Mouse (Mus musculus) telencephalon, adult 2 months (tissue): Measurements from ENCODE around the gene Tmem151b.

ENCODE experiments used
- DNase-seq: peaks from one replicate; pipeline ENCODE4 v3.0.0-alpha.2; 2011; ENCODE audit warnings: low read depth, low spot score

Tmem151b gene

DNA sequence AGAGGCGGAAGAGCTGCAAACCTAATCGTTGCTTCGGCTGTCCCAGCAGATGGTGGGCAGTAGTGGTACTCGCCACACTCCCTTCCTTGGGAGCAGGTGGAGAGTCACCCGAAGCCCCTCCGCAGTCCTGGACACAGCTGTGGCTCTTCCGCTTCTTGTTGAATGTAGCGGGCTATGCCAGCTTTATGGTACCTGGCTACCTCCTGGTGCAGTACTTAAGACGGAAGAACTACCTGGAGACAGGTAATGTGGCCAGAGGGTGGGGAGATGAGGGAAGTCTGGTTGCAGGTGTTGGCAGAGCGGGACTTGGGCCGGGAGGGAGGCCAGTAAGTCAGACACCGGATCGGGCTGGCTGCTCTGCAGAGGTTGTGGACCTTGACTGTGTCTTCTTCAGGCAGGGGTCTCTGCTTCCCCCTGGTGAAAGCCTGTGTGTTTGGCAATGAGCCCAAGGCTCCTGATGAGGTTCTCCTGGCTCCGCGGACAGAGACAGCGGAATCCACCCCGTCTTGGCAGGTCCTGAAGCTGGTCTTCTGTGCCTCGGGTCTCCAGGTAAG, 15.1 kb upstream of the Tmem151b start:
- no peak for DNase-seq

DNA sequence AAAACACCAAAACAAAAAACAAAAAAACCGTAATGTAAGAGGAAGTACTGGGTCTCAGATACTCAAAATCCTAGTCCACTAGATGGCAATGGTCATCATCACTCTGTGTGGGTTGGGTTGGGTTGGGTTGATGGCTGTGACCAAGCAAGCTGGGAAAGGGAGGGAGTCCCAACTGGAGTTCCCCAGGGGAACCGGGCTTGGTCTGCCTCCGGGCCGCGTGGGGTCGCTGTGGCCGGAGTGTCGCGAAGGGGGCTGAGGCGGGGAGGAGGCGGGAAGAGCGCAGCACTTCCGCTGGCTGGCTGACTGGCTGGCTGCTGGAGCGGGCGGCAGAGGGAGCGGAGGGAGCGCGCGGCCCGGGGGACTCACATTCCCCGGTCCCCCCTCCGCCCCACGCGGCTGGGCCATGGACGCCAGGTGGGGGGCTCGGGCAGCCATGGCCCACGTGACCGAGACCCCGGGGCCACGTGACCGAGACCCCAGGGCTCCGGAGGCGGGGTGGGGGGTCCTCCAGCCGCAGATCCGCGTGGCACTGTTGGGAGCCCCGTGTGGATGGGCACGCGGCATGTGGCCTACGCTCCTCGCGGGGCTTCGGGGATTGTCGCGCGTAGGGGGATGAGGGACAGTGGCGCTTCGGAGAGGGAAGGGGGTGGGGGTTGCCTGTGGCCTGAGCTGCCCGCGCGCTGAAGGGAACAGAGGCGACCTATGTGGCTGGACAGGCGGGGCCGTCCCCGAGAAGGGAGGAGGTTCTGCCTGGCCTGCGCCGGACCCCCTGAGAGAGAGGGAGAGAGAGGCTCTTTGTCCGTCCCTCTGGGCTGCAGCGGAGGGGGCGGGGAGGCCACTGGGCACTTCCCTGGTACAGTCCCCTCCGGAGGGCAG, 14.4 kb upstream of the Tmem151b start, which contains the start of gene Slc35b2:
Gene Slc35b2 (plus strand): TSS at position 220 of the 876 bp plus-strand sequence.
- DNase-seq, result peak; percentile 81

DNA sequence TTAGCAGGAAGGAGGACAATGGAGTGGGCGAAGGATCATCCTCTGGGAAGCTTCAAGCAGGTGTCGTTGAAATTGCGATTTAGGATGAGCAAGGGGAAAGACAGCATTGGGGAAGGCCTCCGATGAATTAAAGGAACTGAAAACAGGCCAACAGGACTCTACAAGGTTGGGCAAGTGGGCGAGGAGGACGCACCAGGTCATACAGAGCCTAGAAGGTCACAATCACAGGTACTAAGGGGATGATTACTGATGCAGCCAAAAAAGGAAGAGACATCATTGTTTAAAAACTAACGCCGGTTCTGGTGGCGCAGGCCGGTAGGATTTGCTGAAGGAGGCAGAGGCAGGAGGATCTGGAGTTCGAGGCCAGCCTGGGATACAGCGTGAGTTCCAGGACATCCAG, 13.7 kb upstream of the Tmem151b start:
- DNase-seq, result no peak

DNA sequence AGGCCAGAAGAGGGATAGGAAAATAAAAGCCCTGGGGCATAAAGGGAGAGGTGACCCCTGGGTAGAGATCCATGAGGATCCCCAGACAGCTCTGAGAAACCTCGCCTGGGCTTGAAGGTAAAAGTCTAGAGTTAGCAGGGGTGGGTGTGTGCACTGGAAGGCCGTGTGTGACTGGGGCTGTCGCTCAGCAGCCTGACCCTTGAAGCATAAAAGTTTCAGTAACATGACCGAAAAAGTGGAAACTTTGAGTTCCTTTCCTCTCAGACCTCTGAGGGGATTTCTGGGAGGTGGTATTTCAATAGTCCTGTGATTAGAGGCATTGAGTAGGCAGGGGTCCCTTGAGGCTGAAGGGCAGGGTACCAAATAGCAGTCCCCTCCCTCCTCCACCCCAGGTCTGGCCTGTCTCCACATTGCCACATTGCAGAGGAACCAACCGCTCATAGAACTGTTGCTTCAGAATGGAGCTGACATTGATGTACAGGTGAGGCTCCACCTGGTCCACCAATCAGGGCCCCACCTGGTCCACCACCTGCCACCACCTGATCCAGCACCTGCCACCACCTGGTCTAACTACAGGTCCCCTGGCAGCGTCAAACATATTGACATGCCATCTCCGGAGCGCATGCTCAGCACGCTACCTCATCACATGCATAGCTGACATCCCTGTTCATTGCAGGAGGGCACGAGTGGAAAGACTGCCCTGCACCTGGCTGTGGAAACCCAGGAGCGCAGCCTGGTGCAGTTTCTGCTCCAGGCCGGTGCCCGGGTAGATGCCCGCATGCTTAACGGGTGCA, 10.5 kb upstream of the Tmem151b start:
- DNase-seq, result no peak

DNA sequence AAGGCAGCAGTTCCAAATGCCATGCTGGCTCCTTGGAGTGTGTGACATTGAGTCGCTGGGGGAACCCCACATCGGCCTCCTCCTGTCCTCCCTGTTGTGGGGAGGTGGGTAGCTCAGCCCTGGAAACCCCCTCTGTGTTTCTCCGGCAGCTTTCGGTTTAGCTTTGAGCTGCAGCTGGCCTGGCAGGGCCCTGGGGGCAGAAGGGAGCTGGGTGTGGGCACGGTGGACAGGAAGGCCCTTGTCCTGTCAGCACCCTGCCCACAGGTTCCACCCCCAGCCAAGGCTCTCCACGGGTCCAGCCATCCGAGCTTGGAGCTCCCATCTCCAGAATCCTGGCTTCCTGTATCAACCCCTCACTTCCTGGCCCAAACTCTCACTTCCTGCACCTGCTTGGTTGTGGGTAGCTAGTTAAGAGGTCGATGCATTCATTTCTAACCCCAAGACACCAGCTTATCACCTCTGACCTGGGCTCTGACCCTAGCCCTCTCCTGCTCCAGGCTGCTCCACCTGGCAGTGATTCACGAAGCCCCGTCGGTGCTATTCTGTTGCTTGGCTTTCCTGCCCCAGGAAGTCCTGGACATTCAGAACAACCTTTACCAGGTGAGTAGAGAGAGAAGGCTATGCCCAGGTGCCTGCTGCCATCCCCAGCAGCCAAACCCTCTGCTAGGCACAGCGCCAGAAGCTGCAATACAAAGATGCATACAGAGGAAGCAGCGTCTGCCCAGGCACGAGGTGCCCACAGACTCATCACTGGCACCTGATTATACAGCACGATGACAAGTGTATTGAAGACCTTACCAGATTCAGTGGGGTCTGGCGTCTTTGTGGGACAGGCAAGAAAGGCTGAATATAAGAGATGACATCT, 8.8 kb upstream of the Tmem151b start:
- DNase-seq, result no peak

DNA sequence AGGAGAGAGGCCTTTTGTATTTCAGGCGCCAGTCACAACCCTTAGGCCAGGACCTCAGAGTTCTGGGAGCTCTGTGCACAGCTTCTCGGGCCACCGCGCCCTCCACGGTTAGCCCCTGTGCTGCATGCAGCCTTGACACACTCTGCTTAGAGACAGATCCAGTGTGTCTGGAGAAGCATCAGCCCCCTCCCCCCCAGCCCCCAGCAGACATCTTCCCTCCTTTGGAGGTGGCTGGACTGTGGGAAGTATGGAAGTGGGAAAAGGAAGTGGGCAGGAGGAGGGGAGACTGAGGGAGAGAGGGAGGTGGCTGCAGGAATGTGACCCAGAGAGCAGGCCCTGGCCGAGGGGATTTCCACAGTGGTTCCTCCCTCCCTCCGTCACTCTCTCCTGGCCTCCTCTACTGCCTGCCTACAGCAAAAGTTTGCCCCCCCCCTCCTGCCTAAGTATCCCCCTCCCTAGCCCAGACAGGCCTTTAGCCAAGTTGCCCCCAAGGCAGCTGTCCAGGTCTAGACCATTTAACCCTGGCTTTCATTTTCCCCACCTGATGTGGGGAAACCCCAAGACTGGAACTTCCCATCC, 7.9 kb upstream of the Tmem151b start:
- no peak for DNase-seq

DNA sequence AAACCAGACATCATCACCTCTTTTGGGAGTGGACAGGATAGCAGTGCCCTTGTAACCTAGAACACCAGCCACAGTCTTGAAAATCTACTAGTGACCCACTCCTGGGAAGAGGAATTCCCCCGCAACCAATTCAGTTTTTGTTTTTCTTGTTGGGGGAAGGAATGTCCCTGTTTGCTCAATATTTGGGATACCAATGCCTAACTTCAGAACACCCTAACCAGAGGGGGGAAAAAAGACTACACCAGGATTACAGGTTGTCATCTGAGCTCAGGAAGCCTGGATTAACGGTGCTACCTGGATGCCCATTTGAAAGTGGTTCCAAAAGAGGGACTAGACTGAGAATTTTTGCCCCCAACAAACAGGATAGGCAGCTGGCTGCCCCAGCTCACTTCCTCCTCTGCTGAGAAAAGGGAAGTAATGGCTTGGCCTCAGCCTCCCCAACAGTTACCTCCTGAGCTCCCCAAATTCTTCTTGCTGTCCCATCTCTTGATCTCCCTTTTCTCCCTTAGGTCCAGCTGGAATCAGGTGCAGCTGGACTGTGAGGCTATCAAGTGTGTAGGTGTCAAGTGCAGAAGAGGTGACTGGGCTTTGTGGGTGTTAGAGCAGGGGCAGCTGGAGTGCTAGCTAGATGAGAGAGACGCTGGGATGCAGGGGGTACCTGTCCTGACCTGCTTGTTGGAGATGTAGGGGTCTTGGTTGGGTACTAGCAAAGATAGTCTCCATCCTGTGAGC, 7.2 kb upstream of the Tmem151b start:
- DNase-seq, result no peak

DNA sequence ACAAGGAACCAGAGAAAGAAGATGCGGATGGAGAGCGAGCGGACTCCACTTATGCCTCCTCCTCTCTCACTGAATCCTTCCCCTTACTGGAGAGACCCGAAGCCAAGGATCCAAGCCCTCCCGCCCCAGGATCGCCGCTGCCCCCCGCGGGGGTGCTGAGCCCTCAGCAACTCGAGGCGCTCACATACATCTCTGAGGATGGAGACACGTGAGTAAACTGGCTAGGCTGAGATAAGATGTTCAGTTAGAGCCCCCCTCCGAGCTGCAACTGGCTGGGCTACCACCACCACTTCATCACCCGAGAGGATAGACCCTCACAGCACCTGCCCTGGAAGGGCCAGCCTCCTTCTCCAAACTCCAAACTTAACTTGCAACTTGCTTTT, 6.6 kb upstream of the Tmem151b start:
- no peak for DNase-seq

DNA sequence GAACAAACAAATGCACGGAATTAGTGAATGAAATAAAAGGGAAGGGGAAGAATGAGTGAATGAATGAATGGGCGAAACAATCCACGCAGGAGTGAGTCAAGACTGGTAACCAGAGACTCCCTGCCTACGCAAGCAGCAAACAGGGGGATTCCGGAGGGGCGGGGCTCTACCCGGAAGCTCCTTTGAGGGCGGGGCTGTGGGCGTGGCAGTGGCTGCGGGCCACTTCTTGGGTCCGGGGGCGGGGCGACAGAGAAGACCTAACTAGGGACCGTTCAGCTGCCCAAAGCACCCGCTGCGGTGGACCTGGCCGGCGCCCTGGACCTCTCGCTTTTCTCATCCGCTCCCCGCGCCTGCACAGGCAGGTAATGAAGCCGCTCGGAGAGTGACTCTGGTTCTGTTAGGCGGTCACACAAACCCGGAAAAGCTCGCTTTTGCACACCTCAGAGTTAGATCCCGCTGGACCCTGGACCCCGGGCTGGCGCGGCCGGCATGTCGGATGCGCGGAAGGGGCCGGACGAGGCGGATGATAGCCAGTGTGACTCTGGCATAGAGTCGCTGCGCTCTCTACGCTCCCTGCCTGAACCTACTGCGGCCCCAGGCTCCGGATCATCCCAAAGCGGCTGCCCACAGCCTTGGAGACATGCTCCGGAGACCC, 6.1 kb upstream of the Tmem151b start, which contains the start of gene Nfkbie:
Gene Nfkbie (plus strand): TSS at position 252 of the 655 bp plus-strand sequence.
- no peak for DNase-seq

DNA sequence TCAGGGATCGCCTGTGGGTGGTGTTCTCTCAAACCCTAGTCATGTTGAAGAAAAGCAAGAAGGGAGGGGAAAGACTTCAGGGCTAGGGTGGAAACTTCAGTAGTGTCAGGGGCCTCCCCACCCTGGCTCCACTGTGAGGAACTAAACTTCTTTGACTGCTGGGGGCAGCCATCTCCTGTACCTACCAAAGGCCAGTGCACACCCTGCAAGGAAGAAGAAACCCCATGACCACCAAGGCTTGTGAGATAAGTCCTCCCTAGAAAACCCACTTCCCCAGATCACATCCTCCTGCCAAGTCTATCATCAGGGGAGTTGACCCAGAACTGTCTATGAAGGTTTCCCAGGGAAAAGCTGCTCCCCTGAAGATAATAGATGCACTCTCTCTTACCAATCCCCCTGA, 4.9 kb upstream of the Tmem151b start:
- no peak for DNase-seq

DNA sequence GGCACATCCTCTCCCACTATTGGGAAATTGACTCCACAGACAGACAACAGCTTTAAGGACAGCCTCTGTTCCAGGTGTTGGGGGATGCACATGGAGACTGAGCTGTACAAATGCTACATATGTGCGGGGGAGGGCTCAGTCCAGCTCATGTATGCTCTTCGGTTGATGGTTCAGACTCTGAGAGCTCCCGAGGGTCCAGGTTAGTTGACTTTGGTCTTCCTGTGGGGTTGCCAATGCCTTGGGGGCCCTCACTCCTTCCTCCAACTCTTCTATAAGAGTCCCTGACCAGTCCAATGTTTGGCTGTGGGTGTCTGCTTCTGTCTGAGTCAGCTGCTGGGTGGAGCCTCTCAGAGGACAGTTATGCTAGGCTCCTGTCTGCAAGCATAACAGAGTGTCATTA, 3.6 kb upstream of the Tmem151b start:
- DNase-seq, result no peak

DNA sequence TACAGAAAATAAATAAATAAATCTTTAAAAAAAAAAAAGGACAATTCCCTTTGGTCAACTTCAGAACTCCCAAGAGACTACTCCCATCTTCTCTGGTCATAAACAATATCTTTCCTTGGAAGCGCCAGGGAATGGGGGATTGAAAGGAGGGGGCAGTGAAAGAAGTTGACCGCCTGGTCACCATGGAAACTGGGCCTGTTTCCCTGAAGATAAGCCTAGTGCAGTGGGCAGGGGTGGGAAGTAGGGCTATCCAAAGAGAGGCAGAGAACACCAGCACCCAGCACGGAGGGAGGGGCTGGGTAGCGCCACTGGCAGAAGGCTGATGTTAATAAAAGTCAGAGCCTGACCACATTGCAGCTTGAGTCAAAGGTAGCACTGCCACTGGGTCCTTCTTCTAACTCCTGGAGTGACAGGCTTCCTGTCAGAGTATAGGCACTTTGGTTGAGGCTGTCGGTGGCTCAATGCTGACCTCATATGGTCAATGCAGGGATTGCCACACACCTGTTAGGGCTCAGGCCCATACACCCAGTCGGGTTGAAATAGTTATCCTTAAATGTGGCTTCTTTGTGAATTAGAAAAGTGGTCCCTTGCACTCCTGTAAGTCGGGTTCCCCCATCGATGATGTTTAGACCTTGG, 2.5 kb upstream of the Tmem151b start:
- no peak for DNase-seq

DNA sequence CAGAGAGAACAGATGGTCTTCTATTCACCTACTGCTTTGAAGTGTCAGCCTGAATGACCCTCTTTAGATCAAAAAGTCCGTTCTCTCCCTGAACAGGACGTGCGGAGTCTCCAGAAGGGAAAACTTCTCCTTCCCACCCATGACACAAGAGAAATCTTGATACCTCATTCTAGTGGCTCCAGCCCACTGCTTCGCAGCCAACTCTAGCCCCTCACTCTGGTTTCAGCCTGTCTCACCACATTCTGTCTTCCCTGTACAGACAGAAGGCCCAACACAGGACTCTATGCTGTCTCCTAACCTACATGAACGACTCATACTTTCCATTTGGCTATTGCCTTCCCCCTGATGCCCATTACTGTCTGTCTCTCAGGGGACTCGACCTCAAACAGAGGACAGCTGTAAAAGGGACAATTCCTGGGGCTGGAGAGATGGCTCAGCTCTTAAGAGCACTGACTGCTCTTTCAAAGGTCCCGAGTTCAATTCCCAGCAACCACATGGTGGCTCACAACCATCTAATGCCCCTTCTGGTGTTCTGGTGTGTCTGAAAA, 1.8 kb upstream of the Tmem151b start:
- DNase-seq, result no peak

DNA sequence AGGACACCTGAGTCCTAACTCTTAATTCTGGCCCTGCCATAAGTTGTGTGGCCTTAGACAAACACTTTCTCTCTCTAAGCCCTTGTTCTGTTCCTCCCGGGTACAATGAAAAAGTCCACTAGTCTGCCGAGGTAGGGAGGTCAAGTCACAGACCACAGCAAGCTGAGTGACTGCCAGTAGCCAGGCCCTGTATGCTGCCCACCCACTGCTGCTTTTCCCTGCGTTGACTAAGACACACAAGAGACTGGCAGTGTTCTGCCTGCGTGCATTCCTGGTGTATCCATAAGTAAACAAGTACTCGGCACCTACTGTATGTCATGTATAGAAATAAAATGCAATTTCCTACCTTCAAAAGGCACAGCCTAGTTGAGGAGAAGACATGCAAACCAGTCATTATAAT, 776 bp upstream of the Tmem151b start:
- DNase-seq, result no peak

DNA sequence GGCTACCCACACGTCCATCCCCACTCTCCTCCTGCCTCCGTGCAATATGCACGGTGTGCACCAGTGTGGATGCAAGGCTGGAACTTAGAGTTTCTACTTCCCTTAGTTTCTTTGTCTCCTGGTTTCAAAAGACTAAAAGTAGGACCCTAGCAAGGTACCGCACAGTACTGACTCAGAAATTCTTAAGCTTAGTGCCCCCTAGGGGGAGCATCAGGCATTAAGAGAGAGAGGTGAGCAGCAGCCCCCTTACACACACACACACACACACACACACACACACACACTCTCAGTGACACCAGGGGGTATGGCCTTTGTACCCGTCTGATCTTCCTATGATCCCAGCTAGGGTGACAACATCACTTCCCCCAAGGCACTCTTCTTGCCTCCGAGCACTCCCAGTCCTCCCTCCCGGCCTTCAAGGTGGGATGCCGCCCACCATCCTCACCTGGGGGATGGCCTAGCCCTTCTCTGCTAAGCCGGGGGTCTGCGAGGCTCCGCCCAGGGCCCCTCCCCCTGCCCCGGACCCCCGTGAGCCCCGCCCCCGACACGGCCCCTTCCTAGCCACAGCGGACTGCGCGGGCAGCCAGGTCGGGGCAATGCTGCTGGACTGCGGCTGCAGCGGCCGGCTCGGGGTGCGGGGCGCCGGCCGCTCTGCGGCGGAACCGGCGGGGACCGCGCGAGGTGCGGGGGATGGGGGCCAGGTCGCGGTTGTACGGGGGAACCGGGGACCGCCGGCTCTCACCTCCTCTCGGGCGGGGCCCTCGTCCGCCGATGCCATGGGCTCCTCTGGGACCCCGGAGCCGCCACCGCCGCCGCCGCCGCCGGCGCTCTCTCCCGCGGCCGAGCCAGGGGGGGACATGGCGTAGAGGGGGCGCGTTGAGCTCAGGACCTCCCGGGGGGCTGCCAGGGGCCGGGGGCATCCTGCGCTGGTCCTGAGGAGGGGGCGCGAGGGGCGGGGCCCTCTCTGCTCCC, 650 bp downstream of the Tmem151b start:
- no peak for DNase-seq

DNA sequence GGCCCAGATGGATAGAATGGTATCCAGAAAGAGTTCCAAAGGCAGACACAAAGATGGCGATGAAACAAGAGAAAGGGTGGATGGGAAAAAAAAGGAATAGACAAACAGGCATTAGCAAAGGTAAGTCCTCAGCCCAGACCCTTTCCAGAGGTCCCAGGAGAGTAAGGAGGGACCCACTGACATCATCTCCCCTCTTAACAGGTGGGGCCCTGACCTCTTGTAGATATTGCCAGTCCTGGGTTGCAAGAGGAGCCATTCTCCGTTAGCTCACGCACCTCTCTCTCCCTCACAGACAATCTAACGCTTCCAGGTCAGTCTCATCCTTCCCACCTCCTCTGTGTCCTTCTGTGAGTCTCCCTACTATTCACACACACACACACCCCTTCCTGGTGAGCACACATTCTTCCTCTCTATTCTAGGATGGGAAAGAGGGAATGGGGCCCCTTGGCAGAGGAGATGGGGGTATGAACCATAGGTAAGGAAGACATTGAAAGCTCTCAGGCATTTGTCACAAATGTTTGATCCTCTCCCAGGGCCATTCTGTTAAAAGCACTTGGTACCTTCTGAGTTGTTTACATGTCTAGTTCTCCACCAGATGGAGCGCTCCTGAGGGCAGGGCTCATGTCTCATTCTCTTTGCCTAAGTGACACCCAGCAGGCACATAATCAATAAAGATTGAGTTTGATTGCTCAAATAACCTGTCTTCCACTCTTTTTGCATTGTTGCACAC, 1.9 kb downstream of the Tmem151b start:
- DNase-seq, result no peak

DNA sequence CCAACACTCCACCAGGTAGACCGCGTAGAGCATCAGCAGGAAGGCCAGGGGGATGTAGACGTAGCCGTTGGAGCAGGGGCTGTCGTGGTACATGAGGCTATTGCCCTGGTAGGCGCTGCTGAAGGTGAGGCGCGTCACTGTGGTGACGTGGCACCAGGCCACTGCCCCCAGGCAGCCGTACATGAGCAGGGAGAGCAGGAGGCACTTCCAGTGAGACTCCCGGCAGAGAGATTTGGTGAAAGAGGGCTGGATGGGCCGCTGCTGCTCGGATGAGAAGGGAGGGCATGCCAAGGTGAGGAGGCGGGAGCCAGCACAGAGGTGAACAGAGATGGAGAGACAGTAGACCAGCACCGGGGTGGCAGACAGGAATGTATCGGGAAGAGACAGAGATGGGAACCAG, 2.5 kb downstream of the Tmem151b start:
- DNase-seq, result no peak
